Mouse (Mus musculus) erythroblast, embryonic 14.5 days (primary cell): Measurements from ENCODE around the gene Oprm1.

Source experiments
- GATA1 ChIP-seq: IDR thresholded peaks from 2 replicates; pipeline ENCODE4 v1.6.1; 2012; ENCODE audit warnings: low read length, inconsistent platforms, mixed read lengths
- TAL1 ChIP-seq: IDR thresholded peaks from 3 replicates; pipeline ENCODE4 v1.6.1; 2012; ENCODE audit warnings: low read length, inconsistent platforms, mixed read lengths

DNA sequence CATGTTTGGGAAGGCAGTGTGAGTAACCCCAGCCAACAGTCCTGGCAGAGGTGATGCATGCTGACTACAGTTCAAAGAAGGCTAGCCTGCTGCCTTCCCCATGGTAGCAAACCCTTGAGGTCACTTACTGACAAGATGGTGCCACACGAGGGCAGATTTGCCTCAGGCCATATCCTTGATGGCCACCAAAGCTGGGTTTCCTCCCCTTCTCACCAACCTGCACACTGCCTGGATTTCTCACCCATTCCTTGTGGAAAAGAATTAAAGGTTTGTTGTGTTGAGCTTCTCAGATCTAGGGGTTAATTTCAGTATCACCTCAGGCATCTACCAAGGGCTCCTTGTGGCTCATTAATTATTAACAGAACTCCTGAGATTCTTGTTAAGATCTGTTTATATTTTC lies 256.9 kb downstream of the Oprm1 start:
- TF ChIP-seq GATA1 (no peak), TAL1 (no peak)
